Mouse (Mus musculus) frontal cortex, postnatal 14 days (tissue): Measurements from ENCODE around the gene Ssxb5.
"Not testable (repeated sequence)": the region's sequence is repeated elsewhere in the genome, so short reads cannot be mapped to it uniquely, and the experiment has no call there.

ENCODE experiments used
- DNase-seq, 2 experiments: peaks; one replicate each; pipeline ENCODE4 v3.0.0; 2022; ENCODE audit warnings: low spot score in 2 of 2

The Ssxb5 gene

DNA sequence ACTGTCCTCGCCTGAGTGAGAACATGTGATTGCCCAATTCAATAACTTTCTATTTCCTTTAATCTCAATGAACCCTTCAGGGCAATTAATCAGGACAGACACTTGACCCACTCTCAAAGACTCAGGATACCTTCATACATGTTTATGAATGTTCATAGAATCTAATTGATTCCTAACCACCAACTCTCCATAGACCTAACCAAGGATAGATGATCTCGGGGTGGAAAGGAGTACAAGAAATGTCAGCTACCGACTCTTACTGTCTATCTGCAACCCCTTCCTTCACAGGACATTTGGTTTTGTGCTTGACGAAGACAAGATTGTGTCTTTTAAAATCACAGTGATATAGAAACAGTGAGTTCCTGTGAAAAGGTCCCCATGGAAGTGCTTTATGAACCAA, at the start of gene Ssxb5:
Gene Ssxb5 (plus strand): TSS at position 301 of the 400 bp plus-strand sequence.
- DNase-seq = not testable (repeated sequence)

DNA sequence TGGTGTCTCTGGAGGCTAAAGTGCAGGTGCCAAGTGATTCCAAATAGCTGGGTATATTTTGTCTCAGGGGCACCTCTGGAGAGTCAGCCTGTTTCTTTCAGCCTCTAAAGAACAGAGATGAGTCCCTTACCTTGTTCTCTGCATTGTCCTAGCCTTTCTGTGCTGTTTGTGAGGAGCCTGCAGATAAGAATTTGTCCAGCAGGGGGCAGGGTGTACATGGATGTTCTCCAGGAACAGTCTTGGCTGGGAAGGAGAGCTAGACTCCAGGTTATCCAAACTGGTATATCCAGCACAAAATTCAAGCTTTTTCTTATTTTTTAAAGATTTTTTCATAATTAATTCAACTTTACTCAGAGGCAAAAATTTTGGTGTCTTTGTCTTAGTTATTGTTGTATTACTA, 28.6 kb downstream of the Ssxb5 start:
- DNase-seq = peak; percentile 11 to 47

DNA sequence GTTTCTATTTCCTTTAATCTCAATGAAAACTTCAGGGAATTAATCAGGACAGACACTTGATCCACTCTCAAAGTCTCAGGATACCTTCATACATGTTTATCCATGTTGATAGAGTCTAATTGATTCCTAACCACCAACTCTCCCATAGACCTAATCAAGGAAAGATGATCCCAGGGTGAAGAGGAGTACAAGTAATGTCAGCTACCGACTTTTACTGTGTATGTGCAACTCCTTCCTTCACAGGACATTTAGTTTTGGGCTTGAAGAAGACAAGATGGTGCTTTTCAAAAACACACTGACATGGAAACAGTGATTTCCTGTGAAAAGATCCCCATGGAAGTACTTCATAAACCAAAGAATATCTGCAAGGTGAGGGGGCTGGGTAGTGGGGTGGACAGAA, 40.2 kb downstream of the Ssxb5 start, which contains the start of gene Gm6592:
Gene Gm6592 (plus strand): TSS at position 301 of the 400 bp plus-strand sequence.
- DNase-seq = no peak

DNA sequence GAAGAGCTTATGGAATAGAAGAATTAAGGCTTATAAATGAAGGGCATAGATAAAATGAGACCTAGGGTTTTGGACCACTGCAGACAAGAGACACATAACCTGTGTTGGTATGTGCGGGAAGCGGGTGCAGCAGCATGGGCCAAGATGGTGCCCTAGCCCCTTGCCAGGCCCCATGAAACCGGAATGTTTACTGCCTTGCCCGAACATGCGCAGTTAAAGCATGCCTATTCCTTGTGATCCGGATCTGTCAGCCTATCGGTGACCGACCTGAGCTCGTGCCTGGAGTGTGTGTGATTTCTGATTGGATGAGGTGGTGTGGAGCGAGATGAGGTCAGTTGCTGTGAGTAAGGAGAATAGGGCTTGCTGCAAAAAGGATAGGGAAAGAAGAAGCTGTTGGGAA, 49.0 kb downstream of the Ssxb5 start:
- no peak for DNase-seq
